Mouse (Mus musculus) testis, adult 2 months (tissue): ENCODE measurements around the gene Nrxn2. TPM values are rescaled to one million over a fixed set of nuclear protein-coding genes. Genes with fewer than 3 reads are reported as not detected.

Source experiments
- H3K27ac ChIP-seq: fragments of 200-500 bp; 2 replicates; pipeline ENCODE4 v1.5.1; 2012; ENCODE audit warnings: low read depth, low read length; ENCODE audit not compliant: control insufficient read depth, insufficient read depth
- H3K27me3 ChIP-seq: fragments of 200-500 bp; 2 replicates; pipeline ENCODE4 v1.6.1; 2012; ENCODE audit warnings: mild to moderate bottlenecking, low read length, moderate library complexity; ENCODE audit not compliant: control insufficient read depth, insufficient read depth
- H3K36me3 ChIP-seq: fragments of 200-500 bp; 2 replicates; pipeline ENCODE4 v1.6.1; 2012; ENCODE audit warnings: mild to moderate bottlenecking, low read length; ENCODE audit not compliant: control insufficient read depth, insufficient read depth
- H3K4me1 ChIP-seq: fragments of 200-500 bp; 2 replicates; pipeline ENCODE4 v1.6.1; 2012; ENCODE audit warnings: low read length; ENCODE audit not compliant: control insufficient read depth, insufficient read depth
- H3K4me3 ChIP-seq: fragments of 200-500 bp; 2 replicates; pipeline ENCODE4 v1.5.1; 2012; ENCODE audit warnings: low read depth, mild to moderate bottlenecking, low read length, moderate library complexity, mixed read lengths; ENCODE audit not compliant: control insufficient read depth
- CTCF ChIP-seq: fragments of 200-500 bp; IDR thresholded peaks from 2 replicates; pipeline ENCODE4 v1.5.1; 2012; ENCODE audit warnings: low read depth, mild to moderate bottlenecking, inconsistent platforms, low read length, moderate library complexity; ENCODE audit not compliant: control insufficient read depth, insufficient read depth, insufficient replicate concordance
- POLR2A ChIP-seq: fragments of 200-500 bp; IDR thresholded peaks from 2 replicates; pipeline ENCODE4 v1.6.1; 2012; ENCODE audit warnings: low read depth, mild to moderate bottlenecking, inconsistent platforms, low read length, moderate library complexity; ENCODE audit not compliant: control insufficient read depth
- polyA plus RNA-seq: library from polyadenylated mRNA; depleted of rRNA; stranded (reverse); fragments of >200 nt; gene quantifications from 2 replicates; pipeline ENCODE4 v1.2.3, GENCODE M21; 2012

The Nrxn2 gene
- polyA plus RNA-seq, 1 experiment = 2.5 TPM

DNA sequence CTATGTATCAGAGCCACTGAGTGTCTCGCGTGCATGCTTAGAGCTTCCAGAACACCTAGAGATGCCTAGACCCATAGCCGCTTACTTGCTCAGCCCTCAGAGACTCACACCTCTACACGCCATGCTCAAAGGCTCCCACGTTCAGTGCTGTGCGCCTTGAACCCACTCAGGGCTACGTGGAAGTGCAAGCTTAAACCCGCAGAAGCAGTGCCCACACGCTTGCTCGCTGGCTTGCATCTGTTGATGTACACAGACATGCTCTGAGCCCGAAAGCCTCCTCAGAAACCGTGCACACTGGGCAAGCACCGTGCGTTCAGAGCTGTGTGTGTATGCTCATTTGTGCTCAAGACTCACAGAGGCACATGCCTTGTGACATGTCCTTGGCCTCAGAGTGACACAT, 103.8 kb downstream of the Nrxn2 start:
- Histone ChIP-seq H3K4me1 (no peaks in the 10 kb centered on the region; the same call in 1 of the 2 replicates), H3K36me3 (no peaks in the 10 kb centered on the region), H3K27ac (no peak overlapping the region), H3K4me3 (no peak overlapping the region), H3K27me3 (no peaks in the 10 kb centered on the region)
- TF ChIP-seq POLR2A = no peak

DNA sequence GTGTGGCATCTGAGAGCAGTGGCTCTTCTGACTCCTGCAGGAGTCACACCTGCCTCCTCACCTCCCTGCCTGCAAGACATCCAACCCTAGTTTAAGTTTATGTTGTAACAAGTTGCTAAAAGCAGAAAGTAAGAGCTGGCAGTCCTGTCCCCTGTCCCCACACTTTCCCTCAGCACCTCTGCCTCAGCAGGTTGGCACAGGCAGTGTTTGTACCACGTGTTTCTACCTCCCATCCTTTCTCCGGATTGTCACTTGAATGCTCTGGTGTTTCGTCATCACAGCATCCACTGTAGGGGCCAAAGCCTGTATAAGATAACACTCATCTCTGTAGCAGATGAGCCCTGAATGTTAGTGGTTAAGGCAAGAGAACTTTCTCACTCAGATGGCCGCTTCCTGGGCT, 106.5 kb downstream of the Nrxn2 start:
- no peaks in the 10 kb centered on the region for H3K27me3 ChIP-seq
- H3K4me3 ChIP-seq = no peak overlapping the region
- H3K27ac ChIP-seq = no peak overlapping the region
- no peaks in the 10 kb centered on the region for H3K4me1 ChIP-seq
- TF ChIP-seq POLR2A = no peak
- TF ChIP-seq CTCF = no peak
- H3K36me3 ChIP-seq = no peaks in the 10 kb centered on the region

DNA sequence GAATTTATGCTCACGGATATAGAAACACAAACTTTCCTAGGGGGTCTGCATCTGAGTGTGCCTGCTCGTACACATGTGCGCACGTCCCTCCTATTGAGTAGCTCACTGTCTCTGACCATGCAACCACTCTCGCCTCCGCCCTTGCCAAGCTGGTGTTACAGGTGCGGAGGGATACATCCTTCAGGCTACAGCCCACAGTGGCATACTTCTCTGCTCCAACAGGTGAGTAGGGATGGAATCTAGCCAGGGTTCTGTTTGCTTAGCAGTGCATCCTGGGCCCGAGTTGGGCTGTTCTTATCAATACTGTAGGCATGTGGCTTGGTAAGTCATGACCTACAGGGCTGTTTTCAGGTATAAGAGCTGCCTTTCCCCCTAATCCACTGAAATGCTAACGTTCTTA, 107.5 kb downstream of the Nrxn2 start:
- H3K27me3 ChIP-seq = no peaks in the 10 kb centered on the region; the same call in 1 of the 2 replicates
- peaks cover 2% of the 10 kb centered on the region for H3K4me1 ChIP-seq
- H3K36me3 ChIP-seq = no peaks in the 10 kb centered on the region
- H3K27ac ChIP-seq = no peak overlapping the region
- H3K4me3 ChIP-seq = no peak overlapping the region
- no peak for TF ChIP-seq CTCF
- no peak for TF ChIP-seq POLR2A

DNA sequence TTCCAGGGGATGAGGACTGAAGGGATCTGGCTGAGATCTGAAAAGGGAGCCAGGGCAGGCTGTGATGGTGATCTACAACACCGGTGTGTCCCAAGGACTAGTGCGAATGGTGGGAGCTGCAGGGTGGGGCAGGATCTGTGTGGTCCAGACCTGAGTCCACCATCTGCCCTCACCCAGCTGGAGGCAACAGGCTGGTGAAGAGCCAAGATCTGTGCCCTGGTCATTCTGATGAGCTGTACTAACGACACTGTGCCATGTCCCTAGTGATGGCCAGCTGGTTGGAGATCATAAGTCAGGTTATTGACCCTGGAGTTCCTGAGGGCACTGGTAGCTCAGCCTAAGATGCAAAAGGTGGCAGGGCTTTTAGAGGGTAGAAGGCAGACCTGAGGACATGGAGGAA, 108.9 kb downstream of the Nrxn2 start:
- Histone ChIP-seq H3K4me1 (peaks cover 10% of the 10 kb centered on the region), H3K4me3 (no peak overlapping the region), H3K27ac (no peak overlapping the region), H3K36me3 (no peaks in the 10 kb centered on the region), H3K27me3 (no peaks in the 10 kb centered on the region; the same call in 1 of the 2 replicates)
- TF ChIP-seq CTCF (no peak), POLR2A (no peak)

DNA sequence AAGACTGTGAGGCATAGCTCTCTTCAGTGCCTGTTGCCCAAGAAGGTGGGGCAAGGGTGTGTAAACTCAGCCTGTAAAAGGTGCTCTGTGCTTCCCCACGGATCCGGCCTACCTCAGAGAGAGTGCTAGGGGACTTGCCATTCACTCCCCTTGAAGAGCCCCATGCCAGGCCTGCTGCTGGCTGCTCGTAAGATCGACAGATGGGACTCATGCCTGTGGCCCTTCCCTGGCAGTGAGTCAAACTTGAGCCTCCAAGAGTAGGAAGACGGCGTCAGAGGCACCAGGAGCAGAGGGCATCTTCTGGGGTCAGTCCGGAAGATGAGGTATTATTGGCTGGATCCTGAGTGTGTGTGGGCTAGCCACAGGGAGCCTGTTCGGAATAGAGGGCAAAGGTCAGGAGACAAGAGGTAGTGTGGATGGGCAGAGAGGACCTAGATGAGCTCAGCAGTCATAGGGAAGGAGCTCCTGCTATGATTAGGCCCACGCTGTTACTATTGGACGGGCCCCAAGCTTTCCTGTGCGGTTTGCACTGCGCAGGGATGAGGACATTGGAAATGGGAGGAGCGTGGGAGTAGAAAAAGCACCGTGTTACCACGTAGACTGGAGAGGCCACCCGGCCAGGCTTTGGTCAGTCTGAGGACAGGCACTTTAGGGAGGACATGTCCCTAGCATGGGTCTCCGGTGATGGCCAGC, 109.5 kb downstream of the Nrxn2 start:
- TF ChIP-seq CTCF (no peak), POLR2A (no peak)

DNA sequence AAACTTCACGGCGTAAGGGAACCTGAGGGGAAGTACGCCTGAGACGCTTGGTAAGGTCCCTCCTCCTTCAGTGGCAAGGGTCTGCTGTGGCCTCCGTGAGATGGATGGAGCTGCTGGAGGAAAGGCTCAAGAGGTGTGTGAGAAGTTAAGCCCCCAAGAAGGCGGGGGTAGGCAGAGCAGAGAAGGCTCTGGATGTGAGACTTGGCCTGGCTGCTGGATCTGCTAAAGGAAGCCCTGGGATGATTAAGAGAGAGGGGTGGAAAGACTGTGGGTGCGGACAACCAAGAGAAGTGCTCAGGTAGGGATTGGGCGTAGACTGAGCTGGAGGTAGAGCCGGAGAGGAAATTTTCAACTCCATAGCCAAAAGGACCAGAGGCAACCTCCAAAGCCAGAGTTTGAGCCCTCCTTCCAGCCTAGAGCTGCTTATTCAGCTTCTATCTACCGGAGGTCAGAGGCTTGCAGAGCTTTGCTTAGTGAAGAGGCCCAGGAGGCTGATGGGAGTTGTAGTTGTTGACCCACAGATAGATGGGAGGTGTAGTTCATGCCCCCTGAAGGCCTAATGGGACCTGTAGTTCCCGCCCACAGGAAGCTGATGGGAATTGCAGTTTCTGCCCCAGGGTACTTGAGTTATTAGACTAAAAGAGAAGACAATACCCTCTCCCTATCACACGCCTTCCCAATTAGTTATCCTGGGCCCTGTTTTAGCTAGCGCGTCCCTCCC, 110.9 kb downstream of the Nrxn2 start:
- Histone ChIP-seq H3K27ac (no peak overlapping the region), H3K27me3 (no peaks in the 10 kb centered on the region; the same call in 1 of the 2 replicates), H3K4me3 (no peak overlapping the region), H3K36me3 (no peaks in the 10 kb centered on the region), H3K4me1 (peaks cover 10% of the 10 kb centered on the region)
- TF ChIP-seq POLR2A (no peak), CTCF (no peak)

More for the DNA sequence above, 109.5 kb downstream of the Nrxn2 start:
- Histone ChIP-seq H3K27ac (no peak overlapping the region), H3K4me1 (peaks cover 10% of the 10 kb centered on the region), H3K4me3 (no peak overlapping the region), H3K36me3 (no peaks in the 10 kb centered on the region), H3K27me3 (no peaks in the 10 kb centered on the region; the same call in 1 of the 2 replicates)

DNA sequence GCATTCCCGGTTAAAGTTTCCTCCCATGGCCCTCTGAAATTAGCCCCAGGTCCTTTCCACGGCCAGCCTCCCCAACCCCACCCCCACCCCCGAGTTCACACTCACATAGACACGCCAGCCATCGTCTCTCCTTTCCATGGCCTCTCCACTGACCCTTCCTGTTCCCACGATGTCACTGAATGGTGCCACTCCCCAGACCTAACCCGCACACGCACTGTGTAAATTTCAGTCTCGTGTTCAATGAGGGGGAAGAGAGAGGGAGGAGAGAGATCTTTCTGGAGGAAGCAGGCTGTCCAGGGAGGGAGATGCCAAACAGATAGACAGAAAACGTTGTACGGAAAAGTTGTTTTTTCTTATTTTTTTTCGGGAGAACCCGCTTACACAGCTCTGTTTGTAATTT, 111.8 kb downstream of the Nrxn2 start:
- Histone ChIP-seq H3K4me3 (no peak overlapping the region), H3K27ac (no peak overlapping the region), H3K36me3 (no peaks in the 10 kb centered on the region), H3K27me3 (no peaks in the 10 kb centered on the region; the same call in 1 of the 2 replicates), H3K4me1 (peaks cover 10% of the 10 kb centered on the region)
- TF ChIP-seq CTCF (no peak), POLR2A (no peak)
